Mouse (Mus musculus): ENCODE data around the gene Ext2.

The Ext2 gene

DNA sequence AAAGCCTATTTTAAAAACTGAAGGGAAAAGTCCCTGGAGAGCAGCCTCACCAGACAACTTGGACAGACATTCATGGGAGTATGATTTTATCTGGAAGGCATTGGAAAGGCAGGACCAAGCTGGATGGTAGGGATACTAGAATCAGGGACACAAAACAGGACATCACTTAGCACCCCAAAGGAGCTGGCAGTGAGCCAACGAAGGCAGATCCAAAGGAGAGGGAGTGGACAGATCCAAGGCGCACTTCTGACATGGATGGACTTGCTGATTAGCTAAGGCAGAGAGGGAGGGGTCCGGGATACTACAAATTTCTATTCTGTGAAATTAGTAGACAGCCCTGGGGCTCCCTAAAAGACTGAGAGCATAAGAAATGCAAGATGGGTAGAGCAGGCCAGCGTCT lies 16.8 kb downstream of the Ext2 start:
- no peak for DNase-seq

DNA sequence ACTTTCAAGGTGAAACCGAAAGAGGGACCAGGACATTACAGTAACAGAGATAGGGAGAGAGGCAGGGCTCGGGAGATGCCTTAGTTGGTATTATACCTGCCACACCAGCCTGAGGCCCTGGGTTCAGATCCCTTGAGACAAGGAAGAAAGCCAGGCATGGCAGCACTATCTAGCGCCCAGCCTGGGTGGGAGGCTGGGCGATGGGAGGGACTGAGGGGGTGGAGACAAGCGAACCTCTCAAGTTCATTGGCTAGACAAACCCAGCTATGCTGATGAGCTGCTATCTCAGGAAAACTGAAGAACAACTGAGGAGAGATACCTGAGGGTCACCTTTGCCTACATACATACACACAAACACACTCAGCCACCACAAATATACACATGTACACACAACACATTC lies 17.3 kb downstream of the Ext2 start:
- DNase-seq, result no peak

- no peak for DNase-seq
Observed at GRCm38 (mm10) chr2:93802947-93803346, 19.4 kb downstream of the Ext2 start.

GRCm38 (mm10) chr2:93801097-93801496 lies 21.3 kb downstream of the Ext2 start:
- DNase-seq, result no peak

DNA sequence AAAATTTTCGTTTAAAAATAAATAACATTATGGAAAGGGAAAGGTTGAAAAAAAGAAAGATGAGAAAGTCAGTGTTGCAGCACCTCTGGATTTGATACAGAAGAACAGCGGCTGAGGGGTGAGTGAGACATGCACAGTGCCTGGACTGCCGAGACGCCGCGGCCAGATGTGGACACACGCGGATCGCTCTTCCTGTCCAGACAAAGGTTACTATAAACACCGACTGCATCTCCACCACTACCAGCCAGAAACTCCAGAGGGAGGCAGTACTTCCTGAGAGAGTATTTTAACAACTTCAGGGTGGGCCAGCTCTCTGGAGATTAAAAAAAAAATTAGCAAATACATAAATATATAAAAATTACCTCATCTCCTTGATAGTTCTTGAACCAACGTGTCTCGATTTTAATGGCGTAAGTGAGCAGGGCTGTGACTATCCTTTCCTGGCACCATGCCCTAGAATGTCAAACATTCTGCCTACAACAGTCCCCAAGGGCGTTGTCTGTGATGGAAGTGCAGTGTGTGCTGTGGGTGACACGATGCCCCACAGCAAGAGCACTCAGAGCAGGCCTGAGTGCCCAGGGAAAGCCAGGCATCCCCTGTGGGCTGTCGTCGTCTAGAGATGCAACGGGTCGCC lies 25.1 kb downstream of the Ext2 start:
- no peak for DNase-seq

GRCm38 (mm10) chr2:93794375-93794774 lies 28.0 kb downstream of the Ext2 start:
- no peak for DNase-seq

- peak; percentile 89 for DNase-seq
Observed at GRCm38 (mm10) chr2:93791516-93792499, 30.6 kb downstream of the Ext2 start.

DNA sequence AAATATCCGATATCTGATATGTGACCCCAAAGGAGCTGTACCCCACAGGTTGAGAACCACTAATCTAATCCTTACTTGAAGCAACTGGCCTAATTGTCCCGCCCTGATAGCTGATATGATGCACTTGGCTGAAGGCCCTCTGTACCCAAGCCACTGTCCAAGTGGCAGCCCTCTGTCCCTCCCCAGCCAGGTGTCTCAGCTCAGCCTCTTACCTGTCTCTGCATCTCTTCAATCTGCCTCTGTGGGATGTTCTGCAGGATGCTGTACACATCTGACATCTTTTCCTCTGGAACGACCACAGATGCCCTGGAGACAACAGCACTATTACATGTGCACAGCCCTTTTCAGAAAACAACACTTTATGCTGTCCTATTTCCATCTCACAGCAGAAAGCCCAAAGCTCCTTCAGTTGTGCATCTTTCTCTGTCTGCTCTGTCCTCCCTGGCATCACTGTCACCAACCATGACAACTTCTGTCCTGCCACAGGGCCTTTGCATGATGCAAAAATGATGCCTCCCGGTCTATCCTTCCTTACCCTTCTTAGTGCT lies 31.5 kb downstream of the Ext2 start:
- DNase-seq, result peak; percentile 51

GRCm38 (mm10) chr2:93788557-93788956 lies 33.8 kb downstream of the Ext2 start:
- DNase-seq, result no peak

- peak; percentile 90 for DNase-seq
Observed at GRCm38 (mm10) chr2:93786175-93786574, 36.2 kb downstream of the Ext2 start.

GRCm38 (mm10) chr2:93785432-93785798 lies 37.0 kb downstream of the Ext2 start:
- no peak for DNase-seq

GRCm38 (mm10) chr2:93784721-93785431 lies 37.5 kb downstream of the Ext2 start:
- DNase-seq, result peak; percentile 53

- DNase-seq, result peak; percentile 45
Observed at GRCm38 (mm10) chr2:93783926-93784539, 38.3 kb downstream of the Ext2 start.

DNA sequence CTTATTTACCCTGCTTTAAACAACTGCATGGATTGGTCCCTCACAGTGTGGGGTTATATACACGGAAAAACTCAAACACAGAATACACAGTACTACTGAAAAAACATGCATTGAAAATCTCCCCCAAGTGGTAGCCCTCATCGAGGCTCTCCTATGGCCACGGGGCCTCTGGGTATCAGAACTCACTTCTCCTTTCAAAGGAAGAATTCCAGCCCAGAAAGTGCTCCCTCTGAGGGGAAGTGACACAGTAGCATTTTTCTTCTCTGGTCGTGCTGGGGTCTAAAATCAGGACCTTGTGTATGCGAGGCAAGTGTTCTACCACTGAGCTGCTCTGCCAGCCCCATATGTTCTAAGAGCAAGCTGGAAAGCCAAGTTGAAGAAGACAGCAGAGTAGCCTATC lies 39.7 kb downstream of the Ext2 start:
- DNase-seq, result no peak

DNA sequence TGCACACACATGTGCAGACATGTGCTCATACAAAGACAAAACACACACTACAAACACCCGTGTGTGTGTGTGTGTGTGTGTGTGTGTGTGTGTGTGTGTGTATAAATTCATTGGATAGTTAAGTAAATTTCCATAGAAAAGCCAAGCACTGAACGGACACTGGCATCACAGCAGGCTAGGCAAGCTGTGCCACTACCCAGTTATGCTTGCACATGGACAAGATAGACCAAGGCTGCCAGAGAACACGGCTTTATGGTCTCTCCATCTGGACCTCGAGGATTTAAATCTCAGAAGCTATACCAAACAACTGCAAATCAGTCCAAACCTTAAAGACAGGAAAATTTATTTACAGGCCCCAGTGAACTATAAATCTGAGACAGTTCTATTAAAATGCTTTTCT lies 40.2 kb downstream of the Ext2 start:
- no peak for DNase-seq

DNA sequence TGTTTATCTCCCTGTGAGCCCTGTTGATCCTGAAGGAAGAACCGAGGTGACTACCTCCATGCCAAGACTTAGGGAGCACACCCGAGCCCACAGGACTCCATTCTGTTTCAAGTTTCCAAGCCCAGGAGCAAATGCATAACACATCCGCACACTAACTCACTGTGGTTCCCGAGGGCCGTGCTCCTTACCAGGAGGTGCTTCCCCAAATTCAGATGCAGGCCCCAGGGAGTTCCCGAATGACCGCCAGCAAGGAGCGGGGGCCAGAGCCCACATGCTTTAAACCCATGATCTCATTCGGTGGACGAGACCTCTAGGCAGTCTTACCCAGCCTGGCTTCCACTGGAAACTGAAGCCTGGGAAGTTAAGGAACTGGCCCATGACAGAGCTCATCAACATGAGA lies 41.8 kb downstream of the Ext2 start:
- no peak for DNase-seq

- DNase-seq, result no peak
Observed at GRCm38 (mm10) chr2:93779897-93780208, 42.5 kb downstream of the Ext2 start.

DNA sequence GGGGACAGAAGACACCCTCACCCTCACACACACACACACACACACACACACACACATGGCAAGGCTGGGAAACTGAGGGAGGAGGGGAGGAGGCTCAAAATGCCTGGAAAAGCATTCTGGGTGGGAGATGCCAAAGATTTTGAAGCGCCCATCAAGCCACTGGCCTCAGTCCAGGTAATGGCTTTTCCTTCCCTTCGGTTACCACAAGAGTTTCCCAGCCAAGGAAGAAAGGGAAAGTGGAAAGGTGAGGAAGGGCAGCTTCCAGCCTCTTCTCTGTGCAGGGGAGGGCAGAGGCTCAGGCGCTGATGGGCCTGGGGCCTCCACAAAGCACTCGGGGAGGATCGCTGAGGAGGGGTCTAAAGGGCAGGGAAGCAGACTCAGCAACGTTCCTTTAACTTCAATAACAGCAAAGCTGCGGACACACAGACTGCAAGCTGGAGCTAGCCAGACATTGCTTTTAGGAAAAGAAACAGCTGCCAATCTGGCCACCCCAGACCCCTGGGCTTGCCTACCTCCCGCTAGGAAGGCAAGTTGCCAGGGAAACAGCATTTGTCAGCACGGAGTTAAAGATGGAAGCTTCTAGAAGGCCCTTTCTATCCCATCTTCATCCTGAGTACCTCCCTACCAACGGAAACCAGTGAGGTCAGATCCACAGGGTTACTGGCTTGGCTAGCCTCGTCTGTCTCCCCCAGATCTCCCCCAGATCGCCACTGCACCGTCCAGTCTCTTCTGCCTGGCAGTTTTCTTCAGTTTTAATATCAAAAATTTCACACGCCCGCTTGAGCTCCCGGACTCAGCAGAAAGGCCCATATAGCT lies 43.1 kb downstream of the Ext2 start:
- DNase-seq, result no peak

- no peak for DNase-seq
Observed at GRCm38 (mm10) chr2:93778616-93779015, 43.8 kb downstream of the Ext2 start.

- no peak for DNase-seq
Observed at GRCm38 (mm10) chr2:93777056-93777430, 45.3 kb downstream of the Ext2 start.

- no peak for DNase-seq
Observed at GRCm38 (mm10) chr2:93776267-93777055, 45.9 kb downstream of the Ext2 start.
